Mouse (Mus musculus): ENCODE results near the gene Tfap2b. TPM values are rescaled to one million over a fixed set of nuclear protein-coding genes. Genes with fewer than 3 reads are reported as not detected.

Tfap2b gene
- not detected in 2 replicates for polyA plus RNA-seq (2012; ENCODE audit: insufficient read depth, insufficient read length, low replicate concordance, missing spikeins)

- Histone ChIP-seq H3K4me1 (ENCODE audit: control insufficient read depth, insufficient read depth, low read length) (no peaks in the 10 kb centered on the region), H3K27ac (ENCODE audit: insufficient read depth, low read depth, low read length) (no peak within 1 kb of the TSS), H3K4me3 (ENCODE audit: insufficient read depth, low read depth, low read length) (no peak within 1 kb of the TSS)
- WGBS, result 3% methylated on average over 26 of the region's 26 CpGs
- no peak for TF ChIP-seq CTCF (IDR thresholded peaks at IDR 0.05; ENCODE audit: insufficient read depth, low read depth, low read length)
- TF ChIP-seq POLR2A (IDR thresholded peaks at IDR 0.05; ENCODE audit: insufficient read depth, low read depth, low read length), result no peak
These were observed at the start of gene Tfap2b for GRCm38 (mm10) chr1:19208641-19209358. Gene Tfap2b, plus strand, starts transcription at chr1:19208914.

- no peak for TF ChIP-seq CTCF (IDR thresholded peaks at IDR 0.05; ENCODE audit: insufficient read depth, low read depth, low read length)
- no peak for TF ChIP-seq POLR2A (IDR thresholded peaks at IDR 0.05; ENCODE audit: insufficient read depth, low read depth, low read length)
- Histone ChIP-seq H3K27ac (ENCODE audit: insufficient read depth, low read depth, low read length) (no peak overlapping the region), H3K4me3 (ENCODE audit: insufficient read depth, low read depth, low read length) (no peak overlapping the region), H3K4me1 (ENCODE audit: control insufficient read depth, insufficient read depth, low read length) (no peaks in the 10 kb centered on the region)
- 6% methylated on average over 4 of the region's 4 CpGs for WGBS
These were observed 29.8 kb upstream of the Tfap2b start for GRCm38 (mm10) chr1:19178742-19179397.

GRCm38 (mm10) chr1:19205649-19206048 is 3.1 kb upstream of the Tfap2b start:
- no peak overlapping the region for H3K27ac ChIP-seq (ENCODE audit: insufficient read depth, low read depth, low read length)
- no peaks in the 10 kb centered on the region for H3K4me1 ChIP-seq (ENCODE audit: control insufficient read depth, insufficient read depth, low read length)
- TF ChIP-seq POLR2A (IDR thresholded peaks at IDR 0.05; ENCODE audit: insufficient read depth, low read depth, low read length) (no peak), CTCF (IDR thresholded peaks at IDR 0.05; ENCODE audit: insufficient read depth, low read depth, low read length) (no peak)
- no peak overlapping the region for H3K4me3 ChIP-seq (ENCODE audit: insufficient read depth, low read depth, low read length)
- WGBS, result 3% methylated on average over 12 of the region's 12 CpGs

GRCm38 (mm10) chr1:19206194-19206593 is 2.5 kb upstream of the Tfap2b start:
- WGBS, result 2% methylated on average over 7 of the region's 7 CpGs
- no peak for TF ChIP-seq POLR2A (IDR thresholded peaks at IDR 0.05; ENCODE audit: insufficient read depth, low read depth, low read length)
- TF ChIP-seq CTCF (IDR thresholded peaks at IDR 0.05; ENCODE audit: insufficient read depth, low read depth, low read length), result no peak
- Histone ChIP-seq H3K27ac (ENCODE audit: insufficient read depth, low read depth, low read length) (no peak overlapping the region), H3K4me3 (ENCODE audit: insufficient read depth, low read depth, low read length) (no peak overlapping the region), H3K4me1 (ENCODE audit: control insufficient read depth, insufficient read depth, low read length) (no peaks in the 10 kb centered on the region)

GRCm38 (mm10) chr1:19207611-19208010 is 1.1 kb upstream of the Tfap2b start:
- Histone ChIP-seq H3K4me3 (ENCODE audit: insufficient read depth, low read depth, low read length) (no peak overlapping the region), H3K27ac (ENCODE audit: insufficient read depth, low read depth, low read length) (no peak overlapping the region), H3K4me1 (ENCODE audit: control insufficient read depth, insufficient read depth, low read length) (no peaks in the 10 kb centered on the region)
- 7% methylated on average over 4 of the region's 4 CpGs for WGBS
- TF ChIP-seq CTCF (IDR thresholded peaks at IDR 0.05; ENCODE audit: insufficient read depth, low read depth, low read length) (no peak), POLR2A (IDR thresholded peaks at IDR 0.05; ENCODE audit: insufficient read depth, low read depth, low read length) (no peak)

- H3K4me1 ChIP-seq (ENCODE audit: control insufficient read depth, insufficient read depth, low read length), result no peaks in the 10 kb centered on the region
- no peak overlapping the region for H3K27ac ChIP-seq (ENCODE audit: insufficient read depth, low read depth, low read length)
- 3% methylated on average over 10 of the region's 10 CpGs for WGBS
- no peak overlapping the region for H3K4me3 ChIP-seq (ENCODE audit: insufficient read depth, low read depth, low read length)
- TF ChIP-seq POLR2A (IDR thresholded peaks at IDR 0.05; ENCODE audit: insufficient read depth, low read depth, low read length), result no peak
- TF ChIP-seq CTCF (IDR thresholded peaks at IDR 0.05; ENCODE audit: insufficient read depth, low read depth, low read length), result no peak
These were observed 638 bp downstream of the Tfap2b start for GRCm38 (mm10) chr1:19209359-19209745.

GRCm38 (mm10) chr1:19209776-19210175 is 1.1 kb downstream of the Tfap2b start:
- WGBS, result 3% methylated on average over 31 of the region's 31 CpGs
- H3K4me1 ChIP-seq (ENCODE audit: control insufficient read depth, insufficient read depth, low read length), result no peaks in the 10 kb centered on the region
- no peak overlapping the region for H3K27ac ChIP-seq (ENCODE audit: insufficient read depth, low read depth, low read length)
- no peak for TF ChIP-seq CTCF (IDR thresholded peaks at IDR 0.05; ENCODE audit: insufficient read depth, low read depth, low read length)
- TF ChIP-seq POLR2A (IDR thresholded peaks at IDR 0.05; ENCODE audit: insufficient read depth, low read depth, low read length), result no peak
- H3K4me3 ChIP-seq (ENCODE audit: insufficient read depth, low read depth, low read length), result no peak overlapping the region

- Histone ChIP-seq H3K4me3 (ENCODE audit: insufficient read depth, low read depth, low read length) (no peak overlapping the region), H3K27ac (ENCODE audit: insufficient read depth, low read depth, low read length) (no peak overlapping the region), H3K4me1 (ENCODE audit: control insufficient read depth, insufficient read depth, low read length) (no peaks in the 10 kb centered on the region)
- TF ChIP-seq POLR2A (IDR thresholded peaks at IDR 0.05; ENCODE audit: insufficient read depth, low read depth, low read length), result no peak
- no peak for TF ChIP-seq CTCF (IDR thresholded peaks at IDR 0.05; ENCODE audit: insufficient read depth, low read depth, low read length)
- WGBS, result 2% methylated on average over 30 of the region's 30 CpGs
These were observed 1.7 kb downstream of the Tfap2b start for GRCm38 (mm10) chr1:19210215-19211032.

- H3K4me3 ChIP-seq (ENCODE audit: insufficient read depth, low read depth, low read length), result no peak overlapping the region
- TF ChIP-seq CTCF (IDR thresholded peaks at IDR 0.05; ENCODE audit: insufficient read depth, low read depth, low read length) (no peak), POLR2A (IDR thresholded peaks at IDR 0.05; ENCODE audit: insufficient read depth, low read depth, low read length) (no peak)
- no peaks in the 10 kb centered on the region for H3K4me1 ChIP-seq (ENCODE audit: control insufficient read depth, insufficient read depth, low read length)
- H3K27ac ChIP-seq (ENCODE audit: insufficient read depth, low read depth, low read length), result no peak overlapping the region
- 1% methylated on average over 8 of the region's 8 CpGs for WGBS
These were observed 2.3 kb downstream of the Tfap2b start for GRCm38 (mm10) chr1:19211033-19211405.

Measured in olfactory bulb, adult 2 months (tissue).